Mouse (Mus musculus): ENCODE data around the gene Nmnat1. TPM values are rescaled to one million over a fixed set of nuclear protein-coding genes. Genes with fewer than 3 reads are reported as not detected.
"Not testable (repeated sequence)": the region's sequence is repeated elsewhere in the genome, so short reads cannot be mapped to it uniquely, and the experiment has no call there.

The Nmnat1 gene
- total RNA-seq, 2 experiments from 2014 or later: 16.4 to 17.8 TPM

DNA sequence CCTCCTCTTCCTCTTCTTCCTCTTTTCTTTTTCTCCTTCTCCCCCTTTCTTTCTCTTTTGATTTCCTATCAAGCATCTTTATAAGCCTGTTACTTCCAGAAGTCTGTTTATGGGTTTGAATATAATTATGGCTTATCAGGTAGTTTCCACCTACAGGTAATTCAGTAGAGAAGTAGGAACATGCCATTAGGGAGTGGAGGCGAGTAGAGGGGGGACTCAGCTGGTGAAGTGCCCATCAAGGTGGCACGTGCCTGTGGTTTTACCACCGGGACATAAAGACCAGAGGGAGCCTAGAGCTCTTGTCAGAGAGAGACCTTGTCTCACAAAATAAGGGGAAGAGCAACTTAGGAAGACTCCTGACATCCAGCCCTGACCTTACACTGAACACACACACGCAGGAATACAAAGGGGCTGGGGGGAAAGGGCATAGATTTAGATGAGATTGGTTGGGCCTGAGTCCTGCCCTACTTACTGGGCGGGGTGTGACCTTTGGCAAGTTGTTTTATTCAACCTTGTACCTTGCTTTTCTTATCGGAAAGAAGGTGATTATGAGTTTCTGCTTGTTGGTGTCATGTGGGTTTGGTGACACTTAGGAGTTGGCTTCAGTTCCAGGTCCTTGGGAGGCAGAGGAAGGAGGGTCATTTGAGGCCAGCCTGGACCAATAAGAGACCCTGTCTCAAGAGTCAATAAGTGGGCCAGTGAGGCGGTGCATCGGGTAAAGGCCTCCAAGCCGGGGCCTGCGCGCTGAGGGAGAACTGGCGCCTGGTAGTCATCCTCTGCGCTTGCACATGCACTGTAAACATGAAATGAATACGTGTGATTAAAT lies 4.6 kb upstream of the Nmnat1 start:
- DNase-seq: no peak

DNA sequence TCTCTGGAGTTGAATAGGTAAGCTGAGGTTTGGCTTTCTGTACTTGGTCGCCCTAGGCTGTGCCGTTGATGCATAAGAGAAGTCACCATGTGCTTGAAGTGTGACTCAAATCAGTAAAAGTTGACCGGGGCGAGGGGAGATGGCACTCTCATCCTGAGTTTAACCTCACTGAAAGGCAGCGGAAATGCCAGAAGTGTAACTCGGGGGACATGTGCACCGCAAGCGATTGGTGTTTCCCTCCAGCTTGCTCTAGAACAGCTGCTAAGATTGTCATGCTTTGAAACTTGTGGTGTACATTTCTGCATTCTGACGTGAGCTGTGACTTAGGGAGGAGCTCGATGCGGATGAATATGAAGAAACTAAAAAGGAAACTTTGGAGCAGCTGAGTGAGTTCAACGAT lies 2.7 kb upstream of the Nmnat1 start:
- DNase-seq: no peak

DNA sequence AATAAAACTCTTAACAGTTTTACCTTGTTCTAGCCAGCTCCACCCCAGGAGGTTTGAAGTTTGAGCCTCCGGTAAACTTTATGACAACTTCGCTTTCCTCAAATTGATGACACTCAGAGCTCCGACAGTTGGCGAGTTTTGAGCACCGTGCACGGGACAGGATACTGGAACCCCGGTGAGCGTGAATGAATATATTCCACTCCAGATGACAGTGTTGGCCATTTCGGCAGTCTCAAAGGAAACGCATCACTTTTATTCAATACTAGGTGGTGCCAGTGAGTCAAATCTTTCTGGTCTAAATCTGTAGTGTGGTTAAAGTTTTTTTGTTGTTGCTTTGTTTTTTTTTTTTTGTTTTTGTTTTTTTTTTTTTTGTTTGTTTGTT lies 814 bp upstream of the Nmnat1 start:
- peak in 1 of 2 experiments; percentile 28 for DNase-seq

DNA sequence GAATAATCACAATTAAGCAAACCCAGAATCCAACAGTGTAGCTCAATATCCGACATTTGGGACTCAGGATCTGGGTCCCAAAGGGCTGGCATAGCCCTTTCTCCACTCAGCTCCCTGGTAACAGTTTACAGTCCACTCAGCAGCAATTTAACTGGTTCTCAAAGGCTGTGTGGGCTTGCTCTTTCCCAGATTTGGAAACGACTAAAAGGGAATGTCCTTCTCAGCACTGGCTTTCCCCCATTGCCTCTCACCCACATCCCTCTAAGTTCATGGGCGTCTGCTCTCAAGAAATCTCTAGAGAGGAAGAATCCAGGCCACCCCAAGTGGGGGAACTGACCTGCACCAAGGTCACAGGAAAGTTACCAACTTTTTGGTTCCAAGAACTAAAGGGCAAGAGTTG lies 436 bp downstream of the Nmnat1 start:
- peak; percentile 22 to 53 for DNase-seq

DNA sequence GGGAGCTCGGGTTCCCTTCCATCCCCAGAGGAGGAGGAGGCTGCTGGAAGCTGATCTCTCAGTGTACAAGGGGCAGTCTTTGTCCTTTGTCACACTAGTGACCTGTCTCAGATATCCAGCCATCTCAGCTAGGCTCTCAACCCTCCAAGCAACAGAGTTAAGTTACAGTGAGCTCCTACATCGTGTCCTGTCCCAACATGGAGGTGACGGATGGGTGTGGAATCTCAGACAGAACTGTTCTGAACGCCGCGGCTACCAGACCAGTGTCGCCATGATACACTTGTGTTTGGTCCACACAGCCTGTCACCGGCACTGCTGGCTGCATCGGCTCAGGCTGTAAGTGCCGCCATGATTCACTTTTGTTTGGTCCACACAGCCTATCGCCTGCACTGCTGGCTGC lies 7.9 kb downstream of the Nmnat1 start, which contains the start of gene Tmem274:
Gene Tmem274, plus strand, starts transcription at position 301 of the 400 bp plus-strand sequence.
- DNase-seq: no peak

DNA sequence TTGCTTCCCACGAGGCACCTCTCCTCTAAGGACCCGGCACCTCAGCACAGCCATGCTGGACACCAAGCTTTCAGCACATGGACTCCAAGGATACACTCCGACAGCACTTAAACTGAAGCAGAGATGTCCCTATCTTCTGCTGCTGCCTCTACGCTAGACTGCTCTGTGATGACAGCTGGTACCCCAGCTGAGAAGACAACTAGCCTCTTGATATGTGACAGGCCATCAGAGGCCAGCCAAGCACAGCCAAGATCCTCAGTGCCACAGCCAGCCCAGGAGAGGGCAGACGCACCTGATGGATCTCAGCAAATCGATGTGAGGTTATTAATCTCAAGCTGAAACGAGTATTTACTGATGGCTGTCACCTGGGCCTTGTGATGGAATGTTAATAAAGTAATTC lies 9.9 kb downstream of the Nmnat1 start:
- DNase-seq: no peak

DNA sequence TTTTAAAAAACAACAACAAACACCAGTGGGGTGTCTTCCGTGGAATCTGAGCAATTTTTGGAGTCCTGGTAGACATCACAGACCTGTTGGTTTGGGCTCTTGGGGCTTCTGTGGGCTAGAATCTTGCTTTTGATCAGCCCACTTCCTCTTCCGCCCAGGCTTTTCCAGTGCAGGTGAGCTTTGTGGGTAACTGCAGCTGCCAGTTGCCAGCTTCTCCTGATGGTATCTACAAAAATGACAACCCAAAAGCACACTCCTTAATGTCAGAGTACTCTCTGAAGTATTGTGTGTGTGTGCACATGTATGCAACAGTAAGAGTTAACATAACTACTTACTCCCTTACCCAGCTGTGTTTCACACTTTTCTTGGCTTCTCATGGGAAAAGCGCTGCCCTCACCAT lies 15.4 kb downstream of the Nmnat1 start:
- DNase-seq: no peak

DNA sequence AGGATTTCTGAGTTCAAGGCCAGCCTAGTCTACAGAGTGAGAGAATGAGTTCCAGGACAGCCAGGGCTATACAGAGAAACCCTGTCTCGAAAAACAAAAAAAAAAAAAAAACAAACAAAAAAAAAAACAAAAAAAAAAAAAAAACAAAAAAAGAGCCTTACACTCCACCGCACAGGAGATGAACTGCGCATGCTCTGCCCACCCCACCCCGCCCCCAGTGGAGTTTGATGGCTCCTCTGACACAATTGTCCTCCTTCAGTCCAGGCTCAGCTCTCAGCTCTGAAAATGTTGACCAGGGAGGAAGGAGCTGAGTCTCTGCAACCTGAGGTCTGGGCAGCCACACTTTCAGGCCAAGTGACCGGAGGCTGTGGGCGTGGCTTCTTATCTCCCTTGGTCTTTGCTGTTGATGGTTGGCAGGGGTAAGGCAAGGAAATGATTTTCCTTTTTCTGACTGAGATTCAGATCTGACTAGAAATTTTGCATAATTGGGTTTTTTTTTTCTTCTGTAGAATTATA lies 21.5 kb downstream of the Nmnat1 start:
- no peak for DNase-seq

DNA sequence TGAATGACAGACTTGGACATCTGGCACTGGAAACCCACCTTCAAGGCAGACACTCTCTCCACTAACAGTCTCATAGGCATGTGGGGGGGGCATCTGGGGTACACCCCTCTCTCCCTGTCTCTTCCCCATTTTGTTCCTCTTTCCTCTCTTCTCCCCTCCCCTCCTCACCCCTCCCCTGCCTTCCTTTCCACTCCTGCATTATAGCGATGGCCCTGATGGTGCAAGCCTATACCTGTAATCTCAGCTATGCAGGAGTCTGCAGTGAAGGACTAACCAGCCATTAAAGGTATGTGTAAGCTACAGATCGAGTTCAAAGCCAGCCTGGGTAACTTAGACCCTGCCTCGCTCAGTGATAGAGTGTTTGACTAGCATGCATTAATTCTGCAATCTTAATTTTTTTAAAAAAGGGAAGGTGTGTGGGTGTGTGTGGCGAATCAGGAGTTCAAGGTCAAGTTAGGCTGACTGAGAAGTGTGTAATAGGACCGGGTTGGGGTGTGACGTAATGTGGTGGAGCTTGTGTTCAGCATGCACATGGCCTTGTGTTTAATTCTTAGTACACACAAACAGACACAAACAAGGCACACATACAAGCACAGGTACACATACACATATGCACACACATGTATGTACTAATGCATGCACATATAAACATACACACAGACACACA lies 22.6 kb downstream of the Nmnat1 start:
- DNase-seq: no peak

DNA sequence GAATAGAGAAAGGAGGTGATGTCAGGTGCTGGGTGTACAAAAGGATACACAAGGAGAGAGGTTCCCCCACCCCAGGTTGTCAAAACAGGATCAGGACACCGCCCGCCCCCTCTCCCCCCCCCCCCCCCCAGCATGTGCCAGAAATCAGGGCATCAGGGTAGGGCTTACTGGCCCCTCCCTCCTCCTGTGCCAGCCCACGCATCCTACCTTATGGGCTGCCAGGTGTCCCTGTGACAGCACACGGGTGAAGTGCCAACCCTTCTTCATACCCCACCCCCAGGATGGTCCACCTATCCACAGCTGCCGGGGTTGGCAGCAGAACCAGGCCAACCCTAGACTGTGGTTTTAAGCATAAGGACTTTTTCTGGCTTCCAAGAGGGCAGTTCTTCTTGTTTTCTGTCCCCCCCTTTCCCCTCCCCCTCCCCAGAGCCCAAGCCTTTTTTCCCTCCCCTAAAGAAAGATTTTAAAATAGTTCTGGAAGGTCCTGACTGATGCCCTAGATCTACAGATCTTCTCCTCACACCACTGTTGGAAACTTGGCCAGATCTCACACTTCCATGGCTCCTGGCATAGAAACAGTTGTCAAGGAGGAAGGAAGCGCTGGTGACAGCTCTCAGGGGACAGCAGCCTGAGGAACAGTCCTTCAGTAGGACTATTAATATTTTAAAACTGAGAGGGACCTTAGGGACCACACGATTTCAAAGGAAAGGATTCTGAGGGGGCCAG lies 23.3 kb downstream of the Nmnat1 start:
- DNase-seq: no peak

DNA sequence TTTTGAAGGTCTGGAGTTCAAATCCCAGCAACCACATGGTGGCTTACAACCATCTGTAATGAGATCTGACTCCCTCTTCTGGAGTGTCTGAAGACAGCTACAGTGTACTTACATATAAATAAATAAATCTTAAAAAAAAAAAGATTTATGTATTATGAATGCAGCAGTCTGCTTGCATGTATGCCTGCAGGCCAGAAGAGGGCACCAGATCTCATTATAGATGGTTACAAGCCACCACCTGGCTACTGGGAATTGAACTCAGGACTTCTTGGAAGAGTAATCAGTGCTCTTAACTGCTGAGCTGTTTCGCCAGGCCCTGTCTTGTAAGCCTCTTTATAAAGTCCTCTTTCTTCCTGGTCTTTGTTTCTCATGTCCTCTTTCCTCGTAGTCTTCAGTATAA lies 24.5 kb downstream of the Nmnat1 start:
- DNase-seq: not testable (repeated sequence)

DNA sequence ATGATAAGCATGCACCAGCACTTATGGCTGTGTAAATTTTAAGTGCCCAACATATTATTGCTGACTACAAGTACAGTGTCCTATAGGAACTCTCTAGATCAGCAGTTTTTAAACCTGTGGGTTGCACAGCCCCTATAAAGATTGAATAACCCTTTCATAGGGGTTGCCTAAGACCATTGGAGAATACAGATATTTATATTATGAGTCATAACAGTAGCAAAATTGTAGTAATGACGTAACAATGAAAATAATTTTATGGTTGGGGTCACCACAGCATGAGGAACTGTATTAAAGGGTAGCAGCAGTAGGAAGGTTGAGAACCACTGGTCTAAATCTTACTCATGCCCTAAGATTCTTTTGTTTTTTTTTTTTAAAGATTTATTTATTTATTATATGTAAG lies 25.6 kb downstream of the Nmnat1 start:
- no peak for DNase-seq

DNA sequence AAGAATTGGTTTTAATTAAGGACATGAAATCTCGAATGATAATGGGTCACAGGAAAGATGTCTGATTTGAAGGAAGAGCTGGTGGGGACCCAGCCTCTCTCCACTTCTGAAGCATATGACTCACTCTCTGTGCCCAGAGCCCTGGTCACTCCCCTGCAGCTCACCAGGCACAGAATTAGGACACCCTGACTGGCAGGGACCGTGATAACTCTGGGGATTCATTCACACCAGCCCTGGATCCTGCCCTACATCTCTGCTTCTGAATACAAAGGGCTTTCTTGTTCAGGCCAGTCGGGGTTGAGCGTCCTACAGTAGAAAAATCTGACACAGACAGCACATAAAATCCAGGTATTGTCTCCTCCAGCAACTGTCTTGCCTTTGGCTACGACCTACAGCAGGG lies 26.5 kb downstream of the Nmnat1 start:
- peak in 1 of 2 experiments; percentile 20 for DNase-seq

DNA sequence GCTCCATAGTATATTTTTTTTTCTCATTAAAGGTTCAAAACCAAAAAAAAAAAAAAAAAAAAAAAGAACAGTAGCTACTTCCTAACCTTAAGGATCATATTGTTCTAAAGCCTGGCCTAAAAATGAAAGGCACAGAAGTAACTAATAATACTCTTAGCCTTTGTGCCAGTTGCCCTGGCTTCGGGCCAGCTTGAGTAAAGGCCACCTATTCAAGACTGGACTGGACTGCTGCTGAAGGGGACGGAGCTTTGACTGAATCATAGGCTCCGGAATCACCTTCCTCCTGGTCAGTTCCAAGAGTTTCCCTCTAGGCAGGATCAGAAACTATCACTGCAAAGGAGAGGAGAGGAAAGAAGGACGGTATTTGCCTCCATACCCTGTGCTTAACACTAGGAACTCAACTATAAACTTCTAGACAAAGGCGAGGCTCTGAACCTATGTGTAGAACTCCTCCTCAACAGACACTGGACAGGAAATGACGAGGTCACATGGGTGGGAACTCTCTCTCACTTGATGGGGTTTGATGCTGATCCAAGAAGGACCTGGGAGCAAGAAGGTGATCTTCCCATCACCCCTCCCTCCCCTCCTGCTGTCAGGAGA lies 27.1 kb downstream of the Nmnat1 start:
- DNase-seq: peak; percentile 81 to 82

DNA sequence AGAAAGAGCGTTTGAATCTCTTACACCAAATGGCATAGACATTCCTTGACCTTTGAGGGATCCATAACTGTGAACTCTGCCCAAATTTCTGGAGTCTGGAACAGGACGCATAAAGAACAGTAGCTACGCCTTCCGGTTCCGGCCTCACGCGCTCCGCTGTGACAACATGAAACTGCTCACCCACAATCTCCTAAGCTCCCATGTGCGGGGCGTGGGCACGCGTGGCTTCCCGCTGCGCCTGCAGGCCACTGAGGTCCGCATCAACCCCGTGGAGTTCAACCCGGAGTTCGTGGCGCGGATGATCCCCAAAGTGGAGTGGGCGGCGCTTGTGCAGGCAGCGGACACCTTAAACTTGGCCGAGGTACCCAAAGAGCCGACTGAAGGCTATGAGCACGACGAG lies 27.8 kb downstream of the Nmnat1 start:
- not testable (repeated sequence) for DNase-seq

DNA sequence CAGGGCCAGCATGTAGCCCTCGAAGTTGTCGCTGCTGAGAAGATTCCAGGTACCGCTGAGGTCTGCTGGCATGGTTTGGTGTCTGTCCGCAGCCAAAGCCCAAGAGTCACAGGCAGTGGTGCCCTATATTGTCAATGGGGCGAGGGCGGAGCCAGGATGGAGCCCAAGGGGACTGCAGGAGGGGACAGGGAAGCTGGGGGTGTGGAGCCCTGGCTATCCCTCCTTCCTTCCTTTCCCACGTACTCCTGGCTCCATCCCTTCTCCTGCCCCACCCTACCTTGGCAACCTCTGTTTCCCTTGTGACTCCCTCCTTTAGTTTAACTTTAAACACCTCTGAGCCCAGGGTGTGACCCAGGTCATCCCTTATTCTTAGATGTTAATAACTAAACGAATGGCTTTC lies 30.1 kb downstream of the Nmnat1 start, which contains the start of gene Rbp7:
Gene Rbp7, minus strand, starts transcription at position 100 of the 400 bp plus-strand sequence.
- DNase-seq: no peak

DNA sequence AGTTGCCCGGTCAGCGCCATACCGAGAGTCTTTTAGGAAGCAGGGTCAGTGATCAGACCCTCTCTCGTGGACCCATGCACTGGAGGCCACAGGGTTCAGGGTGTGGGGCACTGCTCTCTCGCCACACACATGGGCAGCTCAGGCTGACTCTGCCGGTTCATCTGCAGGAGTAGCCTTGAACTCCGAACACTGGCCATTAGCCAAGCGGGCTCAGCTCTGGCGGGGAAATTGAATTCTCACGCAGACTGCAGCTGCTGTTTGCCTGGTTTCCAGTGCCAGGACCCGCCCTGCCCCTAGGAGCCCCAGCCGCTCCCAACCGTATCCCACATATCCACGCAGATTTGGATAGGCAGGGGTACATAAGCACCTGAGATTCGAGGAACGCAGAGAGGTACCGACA lies 30.7 kb downstream of the Nmnat1 start:
- DNase-seq: peak; percentile 72 to 74

DNA sequence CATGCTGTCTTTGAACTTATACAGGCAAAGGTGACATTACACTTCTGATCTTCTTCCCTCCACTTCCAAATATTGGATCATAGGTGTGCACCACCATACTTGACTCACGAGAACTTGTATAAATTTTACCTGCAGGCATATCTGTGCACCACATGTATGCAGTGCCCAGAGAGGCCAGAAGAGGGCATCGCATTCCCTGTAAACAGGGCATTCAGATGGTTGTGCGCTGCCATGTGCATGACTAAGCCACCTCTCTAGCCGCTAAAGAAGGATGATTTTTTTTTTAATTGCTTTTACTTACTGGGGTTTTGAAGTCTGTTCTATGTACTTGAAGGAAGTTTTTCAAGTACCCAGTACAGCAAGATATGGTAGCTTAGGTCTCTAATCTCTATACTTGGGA lies 31.3 kb downstream of the Nmnat1 start:
- peak; percentile 55 to 60 for DNase-seq

DNA sequence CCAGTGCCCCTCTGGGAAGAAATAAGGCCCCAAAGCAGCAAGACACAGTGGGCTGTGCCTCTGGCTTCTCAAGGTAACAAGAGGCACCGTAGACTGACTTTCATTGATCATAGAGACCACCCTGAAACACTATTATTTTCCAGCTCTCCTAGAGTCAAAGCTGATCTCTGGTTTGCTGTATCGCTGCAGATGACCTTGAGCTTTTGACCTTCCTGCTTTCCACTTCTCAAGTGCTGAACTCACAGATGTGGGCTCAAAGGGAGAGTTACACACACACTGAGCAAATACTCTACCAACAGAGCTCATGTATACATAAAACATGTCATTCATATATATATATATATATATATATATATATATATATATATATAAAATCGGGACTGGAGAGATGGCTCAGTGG lies 34.4 kb downstream of the Nmnat1 start:
- no peak for DNase-seq

DNA sequence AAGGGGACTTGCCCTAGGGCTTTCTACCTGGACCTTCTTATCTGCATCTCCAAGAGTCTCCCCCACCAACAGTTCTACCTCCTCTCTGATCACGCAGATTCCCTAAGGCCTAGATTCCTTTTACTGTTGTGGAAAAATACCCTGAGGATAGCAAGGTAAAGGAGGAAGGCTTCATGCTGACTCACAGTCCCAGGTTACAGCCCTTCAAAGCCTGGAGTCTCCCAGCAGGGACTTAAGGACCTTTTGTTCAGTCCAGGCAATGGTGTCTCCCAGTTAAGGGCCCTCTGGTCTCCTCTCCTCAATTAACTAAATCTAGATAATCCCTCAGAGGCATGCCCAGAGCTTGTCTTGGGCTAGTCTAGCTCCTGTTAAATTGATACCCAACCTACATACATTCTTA lies 38.7 kb downstream of the Nmnat1 start:
- DNase-seq: no peak

DNA sequence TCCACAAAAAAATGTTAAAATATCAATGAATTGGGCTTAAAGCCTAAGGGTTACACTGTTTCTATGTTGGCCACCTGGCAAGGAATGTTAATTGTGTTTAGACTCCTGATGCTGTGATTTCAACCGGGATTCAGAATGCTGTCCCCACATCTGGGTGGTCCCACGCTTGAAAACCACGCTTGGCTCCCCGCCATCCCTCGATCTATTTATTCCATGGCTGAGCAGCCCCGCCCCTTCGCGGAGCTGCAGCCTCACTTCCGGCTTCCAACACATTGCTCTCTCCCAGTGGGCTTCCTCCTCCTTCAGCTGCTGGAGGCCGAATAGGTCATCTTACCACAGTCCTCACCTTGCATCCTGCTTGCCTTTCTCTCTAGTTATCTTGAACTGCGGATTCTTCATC lies 39.1 kb downstream of the Nmnat1 start:
- peak; percentile 31 to 54 for DNase-seq

Measured in adrenal gland, postnatal 36 days (tissue).